Mouse (Mus musculus) liver, embryonic 14.5 days (tissue): Measurements from ENCODE around the gene Ugt1a6a. TPM values are rescaled to one million over a fixed set of nuclear protein-coding genes. Genes with fewer than 3 reads are reported as not detected.
"Not testable (repeated sequence)": the region's sequence is repeated elsewhere in the genome, so short reads cannot be mapped to it uniquely, and the experiment has no call there.

Experiments
- ATAC-seq: fragments of 200-750 bp; cut with Nextera tagmentation; 2 replicates; pipeline ENCODE4 v1.8.0; 2017; ENCODE audit warnings: moderate number of reproducible peaks, mild to moderate bottlenecking, moderate library complexity; ENCODE audit not compliant: insufficient read depth
- DNase-seq, 3 experiments: peaks; one replicate each; pipeline ENCODE4 v3.0.0-alpha.2; 2012 to 2013; ENCODE audit warnings: low read depth in 3 of 3, low spot score in 3 of 3
- H3K27ac ChIP-seq: fragments of 300-500 bp; sonication (generic); 2 replicates; pipeline ENCODE4 v1.5.1; 2014; ENCODE audit warnings: moderate library complexity, mild to moderate bottlenecking, control low read depth, inconsistent platforms
- H3K27me3 ChIP-seq: fragments of 300-500 bp; sonication (generic); 2 replicates; pipeline ENCODE4 v1.6.1; 2014; ENCODE audit warnings: mild to moderate bottlenecking, low read length, moderate library complexity; ENCODE audit not compliant: control insufficient read depth, insufficient read depth
- H3K36me3 ChIP-seq: fragments of 300-500 bp; sonication (generic); replicated peaks from 2 replicates; pipeline ENCODE4 v1.6.1; 2014; ENCODE audit warnings: low read depth; ENCODE audit not compliant: control insufficient read depth, insufficient read depth
- H3K4me1 ChIP-seq, 2 experiments: fragments of 200-500 bp in 1 of 2; fragments of 300-500 bp in 1 of 2; sonication (generic) in 1 of 2; replicated peaks; 2 replicates each; pipeline ENCODE4 v1.6.1; 2012 to 2014; ENCODE audit warnings: antibody characterized with exemption in 1 of 2, inconsistent platforms in 1 of 2, low read length in 1 of 2; ENCODE audit not compliant: control insufficient read depth in 2 of 2, insufficient read depth in 2 of 2
- H3K4me2 ChIP-seq: fragments of 300-500 bp; sonication (generic); 2 replicates; pipeline ENCODE4 v1.6.1; 2014; ENCODE audit warnings: low read depth, mild to moderate bottlenecking, control low read depth, moderate library complexity
- H3K4me3 ChIP-seq, 2 experiments: fragments of 200-500 bp in 1 of 2; fragments of 300-500 bp in 1 of 2; sonication (generic) in 1 of 2; 2 replicates each; pipeline ENCODE4 v1.5.1; 2012 to 2014; ENCODE audit warnings: low read depth in 2 of 2, low read length in 2 of 2, mild to moderate bottlenecking in 2 of 2, control low read depth in 1 of 2, inconsistent platforms in 1 of 2, moderate library complexity in 1 of 2; ENCODE audit not compliant: insufficient read depth in 1 of 2
- H3K9ac ChIP-seq: fragments of 300-500 bp; sonication (generic); replicated peaks from 2 replicates; pipeline ENCODE4 v1.6.1; 2014; ENCODE audit warnings: mild to moderate bottlenecking, control low read depth, moderate library complexity
- H3K9me3 ChIP-seq: fragments of 300-500 bp; sonication (generic); 2 replicates; pipeline ENCODE4 v1.6.1; 2016; ENCODE audit warnings: low read length, mixed read lengths; ENCODE audit not compliant: control insufficient read depth
- CTCF ChIP-seq: IDR thresholded peaks from 2 replicates; pipeline ENCODE4 v1.5.1; 2016; ENCODE audit warnings: antibody characterized with exemption, low read depth, control low read depth
- EP300 ChIP-seq: IDR thresholded peaks from 2 replicates; pipeline ENCODE4 v1.6.1; 2016; ENCODE audit warnings: antibody characterized with exemption, low read depth
- WGBS: fragments of 180-500 bp; shearing (Covaris S2); extraction: QIAGEN DNeasy Blood & Tissue Kit; methylation state at CpG from one replicate; pipeline ENCODE4 v1.1.7; 2014; ENCODE audit not compliant: insufficient replicate concordance; 5-methylcytosine and 5-hydroxymethylcytosine counted together
- polyA plus RNA-seq, 2 experiments: library from polyadenylated mRNA; depleted of rRNA in 1 of 2; stranded (reverse) in 1 of 2; unstranded in 1 of 2; fragments of >200 nt; fragmentation: Nextera tagmentation in 1 of 2; extraction: Ambion mirVana in 1 of 2; gene quantifications; 2 replicates each; pipeline versions ENCODE4 v1.2.1 to v1.2.3; 2012 to 2014

Gene Ugt1a6a
- polyA plus RNA-seq, 2 experiments = 3.6 to 7.1 TPM

GRCm38 (mm10) chr1:88094941-88095492, 39.6 kb upstream of the Ugt1a6a start, which contains the start of gene Ugt1a7c:
Gene Ugt1a7c, plus strand, starts transcription at chr1:88095062.
- TF ChIP-seq CTCF (no peak), EP300 (no peak)
- Histone ChIP-seq H3K4me2 (no peak within 1 kb of the TSS), H3K9ac (no peak within 1 kb of the TSS), H3K36me3 (no peaks in the 10 kb centered on the region), H3K27me3 (no peaks in the 10 kb centered on the region), H3K4me1 (no peaks in the 10 kb centered on the region), H3K9me3 (no peaks in the 10 kb centered on the region), H3K4me3 (no peak within 1 kb of the TSS), H3K27ac (no peak within 1 kb of the TSS)
- WGBS = 34% methylated on average over 10 of the region's 10 CpGs
- ATAC-seq (no peak), DNase-seq (no peak)

- not testable (repeated sequence) for H3K36me3 ChIP-seq, H3K9ac ChIP-seq, H3K27ac ChIP-seq, H3K9me3 ChIP-seq, H3K4me2 ChIP-seq, H3K27me3 ChIP-seq, H3K4me3 ChIP-seq, DNase-seq, H3K4me1 ChIP-seq, ATAC-seq
- 46% methylated on average over 3 of the region's 3 CpGs for WGBS
Measured at GRCm38 (mm10) chr1:88098546-88098945, 36.1 kb upstream of the Ugt1a6a start.

DNA sequence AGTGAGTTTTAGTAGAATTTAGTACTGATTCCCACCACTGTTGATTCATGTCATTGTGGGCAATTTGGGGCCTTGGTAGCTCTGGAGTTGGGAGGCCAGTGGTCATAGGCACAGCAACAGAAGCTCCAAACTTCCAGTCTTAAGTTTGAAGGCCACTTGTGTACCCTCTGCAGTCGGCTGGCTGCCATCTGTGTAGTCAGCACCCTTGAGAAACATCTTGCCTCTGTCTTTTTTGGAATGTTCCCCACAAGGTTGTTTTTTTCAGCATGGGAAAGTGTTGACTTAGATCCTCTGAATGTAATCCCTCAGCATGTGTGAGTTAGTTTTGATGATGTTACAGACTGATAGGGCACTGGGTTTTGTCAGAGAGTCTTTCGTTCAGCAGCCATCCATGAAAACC, 34.9 kb upstream of the Ugt1a6a start:
- H3K36me3 ChIP-seq, H3K4me1 ChIP-seq, H3K27ac ChIP-seq, ATAC-seq, DNase-seq, H3K27me3 ChIP-seq, H3K4me3 ChIP-seq, H3K9me3 ChIP-seq, H3K4me2 ChIP-seq, H3K9ac ChIP-seq: not testable (repeated sequence)
- WGBS = 52% methylated on average over 2 of the region's 2 CpGs

GRCm38 (mm10) chr1:88103019-88103418, 31.6 kb upstream of the Ugt1a6a start, which contains the start of gene Ugt1a6b:
Gene Ugt1a6b, plus strand, starts transcription at chr1:88103252.
- not testable (repeated sequence) for DNase-seq, H3K4me1 ChIP-seq, H3K9me3 ChIP-seq, H3K27ac ChIP-seq, H3K4me2 ChIP-seq, ATAC-seq, H3K4me3 ChIP-seq, H3K27me3 ChIP-seq, H3K36me3 ChIP-seq, H3K9ac ChIP-seq
- 15% methylated on average over 2 of the region's 3 CpGs for WGBS

DNA sequence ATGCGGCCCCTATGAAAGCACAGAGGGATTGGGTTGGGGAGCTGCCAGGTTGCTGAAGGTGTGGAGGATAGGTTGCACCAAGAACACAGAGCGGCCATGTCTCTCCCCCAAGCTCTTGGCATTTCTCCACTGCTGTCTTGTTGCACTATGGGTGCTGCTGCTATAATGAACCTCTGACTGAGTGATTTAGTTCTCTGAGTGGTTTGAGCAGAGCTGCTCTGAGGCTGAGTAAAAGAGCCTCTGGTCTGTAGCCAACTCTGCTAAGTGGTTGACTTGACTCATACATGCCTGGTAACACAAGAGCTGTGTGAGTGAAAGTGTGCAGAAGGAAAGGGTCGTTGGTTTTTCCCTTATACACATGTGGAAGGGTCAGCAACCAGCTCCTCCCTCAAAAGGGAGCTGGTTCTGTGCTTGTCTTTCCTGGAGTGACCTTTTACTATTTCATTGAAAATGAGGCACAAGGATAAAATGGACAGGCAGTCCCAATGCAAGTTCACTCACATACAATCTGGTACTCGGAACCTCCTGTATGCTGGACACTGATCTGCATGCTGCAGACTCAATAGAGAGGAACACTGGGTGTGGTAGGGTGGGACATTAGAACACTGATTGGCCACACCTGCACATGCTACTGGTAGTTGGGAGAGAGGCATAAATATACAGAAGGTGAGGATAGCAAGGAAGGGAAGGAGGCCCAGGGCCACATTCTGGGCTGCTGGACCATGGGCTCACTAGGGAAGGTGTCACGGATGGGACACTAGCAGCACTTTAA, 30.7 kb upstream of the Ugt1a6a start:
- not testable (repeated sequence) for H3K27me3 ChIP-seq, H3K4me2 ChIP-seq, H3K4me3 ChIP-seq, DNase-seq, ATAC-seq, H3K9ac ChIP-seq, H3K36me3 ChIP-seq, H3K9me3 ChIP-seq, H3K27ac ChIP-seq
- WGBS = 48% methylated on average over 4 of the region's 5 CpGs
- peaks cover 0 to 12% of the 10 kb centered on the region in 2 experiments; a peak in 2 of 4 replicates for H3K4me1 ChIP-seq
